Mouse (Mus musculus): ENCODE results near the gene Brms1l. TPM values are rescaled to one million over a fixed set of nuclear protein-coding genes. Genes with fewer than 3 reads are reported as not detected.
"Not testable (repeated sequence)": the region's sequence is repeated elsewhere in the genome, so short reads cannot be mapped to it uniquely, and the experiment has no call there.

The Brms1l gene
- 31.8 and 34.9 TPM in 2 replicates for polyA plus RNA-seq (2016; fragmentation: Nextera tagmentation; extraction: Ambion mirVana)

GRCm38 (mm10) chr12:55836199-55836951 is at the start of gene Brms1l:
Gene Brms1l (plus strand): TSS chr12:55836324.
- H3K4me1 ChIP-seq (replicated peaks) = peaks cover 17% of the 10 kb centered on the region
- peak; percentile 97 for DNase-seq (ENCODE audit: low spot score)
- H3K27me3 ChIP-seq (ENCODE audit: insufficient read depth, poor library complexity, severe bottlenecking) = no peaks in the 10 kb centered on the region
- peak within 1 kb of the TSS; percentile 81 for H3K4me3 ChIP-seq
- peak within 1 kb of the TSS; percentile 86 for H3K27ac ChIP-seq
- H3K9me3 ChIP-seq = no peaks in the 10 kb centered on the region
- peaks cover 7% of the 10 kb centered on the region for H3K36me3 ChIP-seq
- WGBS = under 1% methylated on average over 77 of the region's 77 CpGs

- WGBS = 77% methylated on average over 4 of the region's 4 CpGs
- not testable (repeated sequence) for H3K4me1 ChIP-seq (replicated peaks); DNase-seq (ENCODE audit: low spot score); H3K9me3 ChIP-seq; H3K27me3 ChIP-seq (ENCODE audit: insufficient read depth, poor library complexity, severe bottlenecking); H3K27ac ChIP-seq; H3K4me3 ChIP-seq
- H3K36me3 ChIP-seq = peaks cover 13% of the 10 kb centered on the region; the same call in 1 of the 2 replicates
These were observed 41.6 kb upstream of the Brms1l start for GRCm38 (mm10) chr12:55794485-55794884.

GRCm38 (mm10) chr12:55797103-55797502 is 39.0 kb upstream of the Brms1l start:
- H3K4me1 ChIP-seq (replicated peaks) = no peaks in the 10 kb centered on the region
- no peaks in the 10 kb centered on the region for H3K27me3 ChIP-seq (ENCODE audit: insufficient read depth, poor library complexity, severe bottlenecking)
- 86% methylated on average over 3 of the region's 3 CpGs for WGBS
- no peak overlapping the region for H3K27ac ChIP-seq
- DNase-seq (ENCODE audit: low spot score) = no peak
- no peak overlapping the region for H3K4me3 ChIP-seq
- H3K9me3 ChIP-seq = no peaks in the 10 kb centered on the region
- peaks cover 13% of the 10 kb centered on the region; the same call in 1 of the 2 replicates for H3K36me3 ChIP-seq

- WGBS = 92% methylated on average over 4 of the region's 4 CpGs
- peaks cover 11% of the 10 kb centered on the region; the same call in 1 of the 2 replicates for H3K36me3 ChIP-seq
- H3K27ac ChIP-seq = no peak overlapping the region
- no peak overlapping the region for H3K4me3 ChIP-seq
- no peaks in the 10 kb centered on the region for H3K27me3 ChIP-seq (ENCODE audit: insufficient read depth, poor library complexity, severe bottlenecking)
- no peaks in the 10 kb centered on the region for H3K9me3 ChIP-seq
- H3K4me1 ChIP-seq (replicated peaks) = no peaks in the 10 kb centered on the region
- no peak for DNase-seq (ENCODE audit: low spot score)
These were observed 37.4 kb upstream of the Brms1l start for GRCm38 (mm10) chr12:55798745-55799144.

- Histone ChIP-seq H3K9me3 (no peaks in the 10 kb centered on the region), H3K4me1 (replicated peaks) (no peaks in the 10 kb centered on the region), H3K27me3 (ENCODE audit: insufficient read depth, poor library complexity, severe bottlenecking) (no peaks in the 10 kb centered on the region), H3K27ac (no peak overlapping the region), H3K4me3 (no peak overlapping the region), H3K36me3 (peaks cover 6% of the 10 kb centered on the region; the same call in 1 of the 2 replicates)
- DNase-seq (ENCODE audit: low spot score) = no peak
- WGBS = 88% methylated on average over 5 of the region's 5 CpGs
These were observed 36.0 kb upstream of the Brms1l start for GRCm38 (mm10) chr12:55800144-55800543.

- Histone ChIP-seq H3K36me3 (peaks cover 6% of the 10 kb centered on the region; the same call in 1 of the 2 replicates), H3K27ac (no peak overlapping the region), H3K4me3 (no peak overlapping the region), H3K9me3 (no peaks in the 10 kb centered on the region), H3K27me3 (ENCODE audit: insufficient read depth, poor library complexity, severe bottlenecking) (no peaks in the 10 kb centered on the region), H3K4me1 (replicated peaks) (no peaks in the 10 kb centered on the region)
- 89% methylated on average over 4 of the region's 4 CpGs for WGBS
- DNase-seq (ENCODE audit: low spot score) = no peak
These were observed 35.0 kb upstream of the Brms1l start for GRCm38 (mm10) chr12:55801131-55801530.

GRCm38 (mm10) chr12:55805035-55805434 is 31.1 kb upstream of the Brms1l start:
- WGBS = 67% methylated on average over 3 of the region's 3 CpGs
- DNase-seq (ENCODE audit: low spot score) = no peak
- H3K9me3 ChIP-seq = no peaks in the 10 kb centered on the region

GRCm38 (mm10) chr12:55816488-55816887 is 19.6 kb upstream of the Brms1l start:
- WGBS = 97% methylated on average over 5 of the region's 5 CpGs
- peaks cover 17% of the 10 kb centered on the region for H3K4me1 ChIP-seq (replicated peaks)
- H3K27ac ChIP-seq = no peak overlapping the region
- H3K4me3 ChIP-seq = no peak overlapping the region
- no peak for DNase-seq (ENCODE audit: low spot score)
- H3K9me3 ChIP-seq = no peaks in the 10 kb centered on the region
- 0 out of 2 replicates have a peak, but pooled peaks cover 4% of the 10 kb centered on the region for H3K36me3 ChIP-seq
- H3K27me3 ChIP-seq (ENCODE audit: insufficient read depth, poor library complexity, severe bottlenecking) = no peaks in the 10 kb centered on the region

More at GRCm38 (mm10) chr12:55805035-55805434, 31.1 kb upstream of the Brms1l start:
- Histone ChIP-seq H3K27me3 (ENCODE audit: insufficient read depth, poor library complexity, severe bottlenecking) (no peaks in the 10 kb centered on the region), H3K4me3 (no peak overlapping the region), H3K4me1 (replicated peaks) (no peaks in the 10 kb centered on the region), H3K27ac (no peak overlapping the region), H3K36me3 (no peaks in the 10 kb centered on the region)

GRCm38 (mm10) chr12:55820119-55820660 is 15.9 kb upstream of the Brms1l start:
- WGBS = under 1% methylated on average over 35 of the region's 35 CpGs
- H3K27ac ChIP-seq = peak overlapping the region; percentile 96
- no peaks in the 10 kb centered on the region for H3K9me3 ChIP-seq
- H3K4me1 ChIP-seq (replicated peaks) = peaks cover 17% of the 10 kb centered on the region
- no peak for DNase-seq (ENCODE audit: low spot score)
- peak overlapping the region; percentile 90 for H3K4me3 ChIP-seq
- H3K27me3 ChIP-seq (ENCODE audit: insufficient read depth, poor library complexity, severe bottlenecking) = no peaks in the 10 kb centered on the region
- H3K36me3 ChIP-seq = 0 out of 2 replicates have a peak, but pooled peaks cover 4% of the 10 kb centered on the region

- Histone ChIP-seq H3K36me3 (0 out of 2 replicates have a peak, but pooled peaks cover 4% of the 10 kb centered on the region), H3K9me3 (no peaks in the 10 kb centered on the region), H3K27ac (peak within 1 kb of the TSS; percentile 96), H3K4me3 (peak within 1 kb of the TSS; percentile 90), H3K27me3 (ENCODE audit: insufficient read depth, poor library complexity, severe bottlenecking) (no peaks in the 10 kb centered on the region), H3K4me1 (replicated peaks) (peaks cover 17% of the 10 kb centered on the region)
- peak; percentile 93 for DNase-seq (ENCODE audit: low spot score)
- WGBS = under 1% methylated on average over 78 of the region's 78 CpGs
These were observed 15.3 kb upstream of the Brms1l start, which contains the start of gene Ralgapa1 for GRCm38 (mm10) chr12:55820661-55821314. Gene Ralgapa1 (minus strand): TSS chr12:55821167.

GRCm38 (mm10) chr12:55824027-55824426 is 12.1 kb upstream of the Brms1l start:
- no peaks in the 10 kb centered on the region for H3K27me3 ChIP-seq (ENCODE audit: insufficient read depth, poor library complexity, severe bottlenecking)
- peaks cover 15% of the 10 kb centered on the region for H3K4me1 ChIP-seq (replicated peaks)
- H3K9me3 ChIP-seq = no peaks in the 10 kb centered on the region
- H3K27ac ChIP-seq = no peak overlapping the region
- H3K4me3 ChIP-seq = no peak overlapping the region
- no peak for DNase-seq (ENCODE audit: low spot score)
- 87% methylated on average over 6 of the region's 6 CpGs for WGBS
- no peaks in the 10 kb centered on the region for H3K36me3 ChIP-seq

GRCm38 (mm10) chr12:55825537-55825936 is 10.6 kb upstream of the Brms1l start:
- H3K36me3 ChIP-seq = no peaks in the 10 kb centered on the region
- H3K27me3 ChIP-seq (ENCODE audit: insufficient read depth, poor library complexity, severe bottlenecking) = no peaks in the 10 kb centered on the region
- H3K4me1 ChIP-seq (replicated peaks) = no peaks in the 10 kb centered on the region; the same call in 1 of the 2 replicates
- no peak overlapping the region for H3K4me3 ChIP-seq
- no peak for DNase-seq (ENCODE audit: low spot score)
- no peaks in the 10 kb centered on the region for H3K9me3 ChIP-seq
- WGBS = 90% methylated on average over 2 of the region's 2 CpGs
- H3K27ac ChIP-seq = no peak overlapping the region

- no peak overlapping the region for H3K4me3 ChIP-seq
- DNase-seq (ENCODE audit: low spot score) = peak; percentile 62
- H3K36me3 ChIP-seq = no peaks in the 10 kb centered on the region
- H3K4me1 ChIP-seq (replicated peaks) = no peaks in the 10 kb centered on the region
- no peaks in the 10 kb centered on the region for H3K27me3 ChIP-seq (ENCODE audit: insufficient read depth, poor library complexity, severe bottlenecking)
- H3K9me3 ChIP-seq = no peaks in the 10 kb centered on the region
- 20% methylated on average over 2 of the region's 2 CpGs for WGBS
- no peak overlapping the region for H3K27ac ChIP-seq
These were observed 5.0 kb upstream of the Brms1l start for GRCm38 (mm10) chr12:55831101-55831500.
